Mouse (Mus musculus): Measurements from ENCODE around the gene Rnf187.

GRCm38 (mm10) chr11:58957226-58957914 lies 18.7 kb upstream of the Rnf187 start:
- TF ChIP-seq CTCF (IDR thresholded peaks at IDR 0.05), result no peak
- TF ChIP-seq EP300 (IDR thresholded peaks at IDR 0.05), result no peak

Measured in lung, postnatal 0 days (tissue).